Mouse (Mus musculus) spleen, adult 18-20 months (tissue): ENCODE data around the gene Spp1.

ENCODE experiments used
- DNase-seq, 2 experiments: peaks; one replicate each; pipeline ENCODE4 v3.0.0; 2022; ENCODE audit warnings: mixed read lengths in 2 of 2

The Spp1 gene

DNA sequence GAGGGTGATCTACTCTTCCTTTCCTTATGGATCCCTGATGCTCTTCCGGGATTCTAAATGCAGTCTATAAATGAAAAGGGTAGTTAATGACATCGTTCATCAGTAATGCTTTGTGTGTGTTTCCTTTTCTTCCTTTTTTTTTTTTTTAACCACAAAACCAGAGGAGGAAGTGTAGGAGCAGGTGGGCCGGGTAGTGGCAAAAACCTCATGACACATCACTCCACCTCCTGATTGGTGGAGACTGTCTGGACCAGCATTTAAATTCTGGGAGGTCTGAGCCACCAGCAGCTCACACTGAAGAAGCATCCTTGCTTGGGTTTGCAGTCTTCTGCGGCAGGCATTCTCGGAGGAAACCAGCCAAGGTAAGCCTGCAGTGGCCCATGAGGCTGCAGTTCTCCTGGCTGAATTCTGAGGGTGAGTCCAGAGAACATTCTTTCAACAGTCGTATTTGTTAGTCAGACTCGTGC is at the start of gene Spp1:
Spp1 (plus strand) TSS at position 284 of the 467 bp plus-strand sequence.
- no peak for DNase-seq

DNA sequence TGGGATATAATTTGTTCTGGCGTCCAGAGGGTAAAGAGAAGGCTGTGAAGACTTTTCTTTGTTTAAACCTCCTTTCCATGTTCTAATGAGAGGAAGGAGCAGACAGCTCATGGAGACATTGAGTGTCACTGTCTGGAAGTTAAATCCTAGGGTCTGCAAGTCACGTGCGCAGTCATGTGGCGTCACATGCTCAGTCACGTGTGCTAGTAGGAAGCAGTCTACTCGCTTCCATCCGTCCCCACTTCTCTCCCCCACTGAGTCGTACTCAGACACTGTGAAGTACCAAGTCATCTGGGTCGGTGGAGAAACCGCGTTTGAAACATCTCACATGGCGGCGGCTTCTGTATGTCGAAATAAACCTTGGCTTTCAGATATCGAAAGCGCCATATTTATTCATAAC is 49.4 kb upstream of the Spp1 start:
- DNase-seq, result no peak

DNA sequence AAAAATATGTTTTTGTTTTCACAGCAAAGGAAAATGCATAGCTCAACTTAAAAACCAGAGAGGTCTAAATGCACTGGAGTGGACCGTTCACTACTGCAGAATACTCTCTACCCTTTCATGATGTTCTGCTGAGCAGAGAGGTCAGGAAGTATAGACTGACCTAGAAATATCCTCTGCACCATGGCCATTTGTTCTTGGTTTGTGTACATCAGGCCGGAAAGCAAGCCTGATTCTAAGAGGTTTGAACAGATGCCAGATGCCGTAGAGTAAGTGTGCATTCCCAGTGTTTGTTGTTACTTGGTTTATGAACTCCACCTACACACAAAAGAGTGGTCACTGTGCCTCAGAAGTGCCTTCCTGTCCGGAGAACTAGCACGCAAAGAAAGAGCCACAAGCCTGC is 48.0 kb upstream of the Spp1 start:
- no peak for DNase-seq

DNA sequence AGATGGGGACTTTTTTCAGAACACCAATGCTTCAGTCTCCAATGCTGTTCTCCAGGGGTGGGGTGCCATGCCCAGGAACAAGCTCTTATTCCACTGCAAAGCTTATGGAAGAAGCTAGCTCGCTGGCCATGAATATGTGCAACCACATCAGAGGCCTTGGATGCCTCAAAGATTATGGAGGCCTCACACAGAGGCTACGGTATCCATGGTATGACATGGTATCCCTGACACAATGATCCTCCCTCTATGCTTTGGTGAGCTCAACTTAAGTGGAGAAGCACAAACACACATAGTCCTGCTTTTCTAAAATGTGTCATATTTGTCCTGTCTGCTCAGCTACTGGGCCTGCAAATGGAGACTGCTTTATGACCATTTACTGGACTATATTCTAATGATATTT is 44.0 kb upstream of the Spp1 start:
- no peak for DNase-seq

DNA sequence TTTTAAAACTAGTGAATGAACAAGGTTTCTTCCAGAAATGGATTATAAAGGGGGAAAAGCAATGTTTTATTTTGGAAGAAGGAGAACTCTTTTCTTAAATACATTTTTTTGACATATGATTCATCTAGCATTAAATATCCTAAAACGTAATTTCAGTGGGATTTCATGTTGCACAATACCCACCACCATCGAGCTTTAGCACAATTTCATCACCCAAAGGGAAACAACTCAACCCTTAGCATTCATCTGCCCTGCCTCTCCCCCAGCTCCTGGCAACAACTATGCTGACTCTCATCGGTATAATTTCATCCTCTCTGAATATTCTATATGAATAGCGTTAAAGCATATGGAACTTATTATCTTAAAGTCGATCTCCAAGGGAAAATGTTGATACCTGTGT is 42.1 kb upstream of the Spp1 start:
- DNase-seq, result no peak

DNA sequence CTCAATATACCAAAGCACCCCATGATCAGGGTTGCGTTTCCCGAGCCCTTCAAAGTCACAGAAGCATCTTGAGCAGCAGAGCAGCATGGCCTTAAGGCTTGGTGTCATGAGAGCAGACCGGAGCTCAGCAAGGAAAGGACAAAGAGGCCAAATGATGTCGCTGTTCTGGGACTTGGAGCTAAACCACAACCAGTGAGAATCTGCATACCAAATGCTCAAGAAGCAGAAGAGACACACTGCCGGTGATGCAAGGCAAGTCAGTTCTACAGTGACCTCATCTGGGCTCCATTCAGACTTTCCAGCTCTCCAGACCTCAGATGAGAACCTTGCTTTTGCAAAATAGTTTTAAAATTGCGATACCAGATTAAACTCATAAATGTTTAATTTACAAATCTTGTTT is 38.6 kb upstream of the Spp1 start:
- no peak for DNase-seq

DNA sequence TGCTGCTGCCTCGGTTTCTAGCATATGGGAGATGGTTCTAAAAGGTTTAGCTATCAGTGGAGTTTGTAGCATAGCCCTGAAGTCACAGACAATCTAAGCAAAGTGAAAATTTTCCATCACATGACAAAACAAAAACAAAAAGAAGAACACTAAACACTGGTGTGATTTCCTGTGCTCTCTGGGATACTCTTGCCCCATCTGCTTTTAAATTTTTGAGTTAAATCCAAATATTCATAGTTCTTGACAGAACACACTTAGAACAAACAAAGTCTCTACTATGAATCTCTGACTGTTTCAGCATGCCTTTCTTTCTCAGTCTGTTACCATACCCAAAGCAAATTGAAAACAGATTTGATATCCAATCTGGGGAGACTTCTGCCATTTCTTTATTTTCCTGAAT is 36.9 kb upstream of the Spp1 start:
- no peak for DNase-seq

DNA sequence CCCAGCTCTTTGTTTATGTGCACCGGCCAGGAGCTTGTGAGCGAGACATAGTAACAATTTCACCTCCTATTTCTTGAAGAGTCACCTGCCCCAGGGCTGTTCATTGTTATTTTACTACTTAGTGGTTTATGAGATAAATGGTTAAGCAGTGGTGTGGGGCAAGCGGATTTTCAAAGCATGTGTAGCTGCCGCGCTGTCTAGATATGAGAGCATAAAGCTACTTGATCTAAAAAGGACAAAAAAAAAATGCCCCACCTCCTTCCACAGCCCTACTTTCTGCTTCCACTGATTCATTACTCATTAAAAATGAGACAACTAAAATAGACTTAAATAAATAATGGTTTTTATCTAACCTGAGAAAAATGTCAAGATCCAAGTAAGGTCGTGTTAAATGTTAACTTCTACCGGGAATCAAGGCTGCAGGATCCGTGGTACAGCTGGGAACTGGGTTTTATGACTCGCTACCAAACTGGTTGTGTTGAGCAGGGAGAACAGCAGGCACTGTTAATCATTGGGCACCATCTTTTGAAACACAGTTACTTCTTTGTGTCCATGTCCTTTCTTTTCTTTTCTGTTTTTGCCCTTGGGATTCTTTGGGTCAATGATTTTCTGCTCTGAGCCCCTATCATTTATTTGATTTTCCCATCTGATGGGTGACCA is 35.5 kb upstream of the Spp1 start:
- DNase-seq, result no peak

DNA sequence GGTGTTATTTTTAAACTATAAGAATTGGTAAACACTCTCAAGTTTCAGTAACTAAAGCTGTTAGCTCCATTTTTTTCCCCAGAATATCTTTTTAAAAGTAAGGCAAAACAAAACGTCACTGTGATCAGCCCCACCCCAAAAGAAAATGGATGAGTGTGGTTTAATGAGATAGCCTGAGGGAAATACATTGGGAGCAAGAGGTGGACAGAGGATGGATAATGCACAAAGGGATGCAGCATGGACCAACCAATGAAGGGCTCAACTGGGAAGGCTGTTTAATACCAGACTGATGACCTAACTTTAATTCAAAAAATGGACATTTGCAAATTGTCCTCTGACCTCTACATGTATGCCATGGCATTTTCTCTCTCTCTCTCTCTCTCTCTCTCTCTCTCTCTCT is 34.9 kb upstream of the Spp1 start:
- DNase-seq, result no peak

DNA sequence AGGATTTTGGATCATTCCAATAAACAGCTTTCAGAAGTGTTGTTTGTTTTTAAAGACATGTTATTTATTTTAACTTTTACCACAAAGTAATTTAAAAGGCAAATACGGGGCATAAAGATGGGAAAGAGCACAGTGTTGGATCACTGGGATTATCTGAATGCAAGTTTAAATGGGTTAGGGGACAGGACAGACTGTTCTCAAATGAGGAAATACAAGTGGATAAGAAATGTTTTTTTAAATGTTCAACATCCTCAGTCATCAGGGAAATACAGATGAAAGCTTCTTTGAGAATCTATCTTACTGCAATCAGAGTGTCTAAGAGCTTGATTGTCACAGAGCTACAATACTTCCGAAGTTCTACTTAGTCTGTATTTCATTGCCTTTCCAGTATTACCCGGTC is 32.3 kb upstream of the Spp1 start:
- no peak for DNase-seq

DNA sequence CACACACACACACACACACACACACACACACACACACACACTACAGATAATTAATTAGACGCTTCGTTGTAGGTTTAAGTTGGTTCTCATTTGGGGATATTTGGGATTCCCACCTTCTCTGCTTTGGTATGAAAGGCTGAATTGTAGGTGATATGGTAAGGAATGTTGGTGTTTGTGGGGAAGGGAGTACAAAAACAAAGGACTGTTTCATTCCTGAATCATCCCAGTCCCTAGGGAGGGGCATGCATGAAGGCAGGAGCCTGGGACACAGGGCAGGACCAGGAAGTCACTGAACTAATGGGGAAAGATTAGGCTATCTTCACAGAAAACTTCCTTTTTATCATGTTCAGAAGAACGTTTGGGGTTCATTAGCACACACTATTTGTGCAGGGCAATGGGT is 31.6 kb upstream of the Spp1 start:
- no peak for DNase-seq

DNA sequence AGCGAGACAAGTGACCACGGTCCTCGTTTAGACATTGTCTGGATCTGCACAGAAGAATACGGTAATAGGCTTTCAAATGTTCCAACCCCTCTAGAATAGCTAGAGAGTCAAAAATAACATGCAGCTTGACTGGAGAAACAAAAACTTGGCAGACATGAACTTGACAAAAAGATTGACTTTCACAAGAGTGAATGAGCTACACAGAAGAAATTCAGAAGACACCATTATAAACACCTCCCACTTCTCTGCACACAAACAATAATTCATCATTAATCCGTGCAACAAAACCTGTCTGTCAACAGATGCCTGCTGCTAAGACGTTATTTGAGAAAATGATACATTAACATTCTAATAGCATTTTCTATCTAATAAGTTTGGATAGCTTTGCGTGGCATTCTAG is 30.4 kb upstream of the Spp1 start:
- DNase-seq, result no peak

DNA sequence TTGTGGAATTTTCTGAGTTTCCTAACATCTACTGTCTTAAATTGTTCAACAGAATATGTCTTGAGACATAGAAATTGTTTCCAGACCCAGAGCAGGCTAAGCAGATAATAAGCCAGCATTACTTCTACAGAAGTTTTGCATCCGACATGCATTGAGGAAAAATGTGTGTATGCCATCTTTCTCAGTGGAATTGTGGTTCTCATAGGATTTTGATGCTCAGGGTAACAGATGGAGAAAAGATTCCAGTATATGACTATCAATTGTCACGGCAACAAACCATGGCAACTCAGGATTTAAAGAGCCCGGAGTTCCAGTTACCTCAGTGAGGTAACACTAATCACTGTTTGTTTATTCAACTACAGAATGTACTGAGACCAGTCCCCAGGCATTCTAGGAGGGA is 29.9 kb upstream of the Spp1 start:
- DNase-seq, result no peak

DNA sequence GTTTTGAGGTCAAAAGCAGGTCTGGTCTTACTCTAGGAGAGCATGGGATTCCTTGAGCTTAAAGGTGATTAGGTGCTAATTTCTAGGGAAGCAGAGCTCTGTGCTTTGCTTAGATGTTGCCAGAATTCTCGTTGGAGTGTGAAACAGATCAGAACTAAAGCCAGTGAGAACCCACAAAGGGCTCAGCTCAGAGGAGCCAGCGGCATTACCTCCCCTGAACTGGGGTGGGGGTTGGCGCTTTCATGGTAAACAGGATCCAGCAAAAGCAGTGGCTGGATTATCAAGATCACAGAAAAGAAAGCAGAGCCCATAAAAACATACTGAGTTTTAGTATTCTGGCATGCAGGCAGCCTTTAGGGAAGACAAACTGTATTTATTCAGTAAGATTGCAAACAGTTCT is 28.2 kb upstream of the Spp1 start:
- DNase-seq, result no peak

DNA sequence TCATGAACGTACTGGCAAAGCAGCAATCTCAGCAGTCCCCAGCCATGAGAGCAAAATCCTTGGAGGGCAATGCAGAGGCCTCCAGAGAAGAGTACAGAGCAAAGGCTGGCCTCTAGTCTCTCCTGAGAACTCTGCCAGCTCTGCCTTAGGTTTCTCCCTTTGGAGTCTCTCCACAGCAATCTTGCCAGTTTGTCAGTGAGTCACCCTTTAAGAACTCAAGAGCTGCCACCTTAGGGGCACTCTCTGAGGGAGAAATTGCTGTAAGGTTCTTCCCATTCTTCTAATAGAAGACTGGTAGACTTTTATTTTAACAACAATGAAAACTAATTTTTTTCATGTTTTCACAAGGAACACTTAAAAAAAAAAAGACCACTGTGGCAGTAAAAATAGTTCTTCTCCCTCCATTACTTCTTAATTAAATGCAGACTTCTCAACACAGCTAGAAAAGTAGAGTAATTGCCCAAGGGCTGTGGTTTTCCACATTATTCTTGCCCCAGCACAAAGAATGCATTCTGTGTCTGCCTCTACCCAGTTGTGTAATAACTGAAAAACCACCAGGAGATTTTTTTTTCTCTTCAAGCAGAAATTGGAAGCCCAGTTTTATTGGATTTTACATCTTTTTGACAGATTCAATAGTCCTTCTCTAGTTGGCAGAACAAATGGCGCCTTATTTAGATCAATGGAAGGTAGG is 27.2 kb upstream of the Spp1 start:
- no peak for DNase-seq

DNA sequence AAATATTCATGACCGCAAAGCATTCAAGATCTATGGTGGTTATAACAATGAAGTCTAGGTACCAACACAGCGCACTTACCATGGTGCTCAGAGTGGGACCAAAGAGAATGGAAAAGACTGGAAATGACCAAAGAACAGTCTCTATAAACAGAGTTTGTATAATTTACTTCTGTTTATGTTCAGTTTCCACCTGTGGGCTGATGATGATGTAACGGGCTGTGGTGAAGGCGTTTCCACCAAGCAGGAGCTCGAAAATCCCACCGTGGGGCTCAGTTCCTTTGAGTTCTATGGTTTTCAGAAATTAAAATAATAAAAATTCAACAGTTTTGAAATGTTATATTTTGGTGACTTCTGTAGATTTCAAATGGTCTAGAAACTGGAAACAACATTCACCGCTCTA is 26.4 kb upstream of the Spp1 start:
- no peak for DNase-seq

DNA sequence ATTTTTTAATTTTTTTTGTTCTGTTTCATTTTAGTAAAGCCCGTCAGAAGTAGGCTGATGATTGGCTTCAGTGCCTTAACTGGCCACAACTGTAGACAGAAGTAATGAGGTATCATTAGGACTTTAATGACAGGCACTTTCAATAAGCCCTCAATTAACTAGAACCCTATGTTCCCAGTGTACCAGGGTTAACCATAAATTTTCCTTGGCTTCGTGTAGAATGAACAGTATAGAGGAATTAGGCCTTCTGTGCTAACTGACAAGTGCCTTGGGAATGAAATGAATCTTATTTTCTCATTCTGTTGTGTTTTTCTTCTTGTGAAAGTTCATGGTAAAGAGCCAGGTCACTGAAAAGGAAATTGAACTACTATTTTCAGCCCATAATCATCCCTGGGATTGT is 18.9 kb upstream of the Spp1 start:
- no peak for DNase-seq

DNA sequence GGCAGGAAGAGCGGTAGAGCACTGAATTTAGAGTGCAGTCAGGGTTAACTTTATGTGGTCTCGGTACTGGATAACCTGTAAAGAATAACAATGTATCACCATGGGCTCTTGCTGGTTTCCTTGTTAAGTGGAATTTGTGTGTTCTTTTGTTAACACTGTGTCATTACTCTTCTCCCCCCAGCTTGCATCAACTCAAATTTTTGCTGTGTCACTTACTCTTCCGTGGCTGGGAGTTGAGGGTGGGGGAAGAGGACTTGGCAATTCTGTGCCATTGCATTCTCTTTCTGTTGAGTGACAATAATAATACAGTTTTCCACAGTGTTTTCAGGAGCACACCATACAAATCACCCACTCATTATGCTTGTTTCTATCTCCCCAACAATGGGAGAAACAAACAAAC is 17.9 kb upstream of the Spp1 start:
- DNase-seq, result no peak

DNA sequence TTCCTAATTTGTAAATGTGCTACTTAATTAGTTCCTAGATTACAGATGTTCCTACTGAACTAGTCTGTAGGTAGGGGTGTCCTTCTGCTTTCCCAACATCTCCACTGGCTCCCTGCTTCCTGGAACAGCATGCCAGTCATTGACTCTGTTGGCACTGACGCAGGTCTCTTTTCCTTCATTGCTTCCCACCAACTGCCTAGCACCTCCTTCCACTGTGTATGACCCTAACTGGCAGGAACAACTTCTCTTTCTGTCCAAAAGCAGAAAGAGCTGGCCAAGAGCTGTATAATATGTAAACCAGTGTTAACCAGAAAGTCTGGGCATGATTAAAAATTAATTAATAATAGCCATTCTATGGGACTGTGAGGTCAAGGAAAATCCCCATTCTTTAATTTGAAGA is 17.2 kb upstream of the Spp1 start:
- DNase-seq, result no peak

DNA sequence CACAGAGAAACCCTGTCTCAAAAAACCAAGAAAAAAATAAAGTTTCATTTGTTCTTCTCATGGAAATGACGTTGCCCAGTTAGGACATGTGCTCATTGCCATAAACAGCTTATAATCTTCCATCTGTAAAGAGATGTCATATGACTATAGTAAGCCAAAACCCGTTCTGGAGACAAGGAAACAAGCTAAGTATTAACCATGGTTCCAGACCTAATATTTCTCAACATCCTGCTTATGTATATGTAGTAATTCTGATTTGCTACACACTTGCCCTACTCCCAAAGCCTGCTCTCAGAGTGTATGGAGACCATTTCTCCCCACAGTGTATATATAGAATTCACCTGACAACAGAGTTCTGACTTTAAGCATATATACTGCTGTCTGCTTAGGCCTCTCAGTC is 12.9 kb upstream of the Spp1 start:
- DNase-seq, result no peak

DNA sequence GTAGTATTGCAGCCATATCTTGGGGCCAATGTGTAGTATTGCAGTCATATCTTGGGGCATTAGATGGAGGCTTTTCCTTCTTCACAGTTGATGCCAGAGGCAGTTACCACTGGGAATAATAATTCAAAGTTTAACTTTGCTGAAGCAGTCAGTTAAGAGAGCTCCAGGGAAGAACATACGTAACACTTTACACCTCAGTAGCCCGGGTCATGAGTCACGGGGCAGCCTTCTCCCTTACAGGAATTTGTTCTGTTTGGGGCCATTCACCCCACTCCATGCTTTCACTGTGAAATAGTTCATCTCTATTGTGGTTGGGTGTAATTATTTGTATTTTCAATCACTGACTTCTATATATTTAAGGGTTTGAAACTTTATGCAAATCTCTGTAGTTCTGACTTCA is 11.1 kb upstream of the Spp1 start:
- no peak for DNase-seq

DNA sequence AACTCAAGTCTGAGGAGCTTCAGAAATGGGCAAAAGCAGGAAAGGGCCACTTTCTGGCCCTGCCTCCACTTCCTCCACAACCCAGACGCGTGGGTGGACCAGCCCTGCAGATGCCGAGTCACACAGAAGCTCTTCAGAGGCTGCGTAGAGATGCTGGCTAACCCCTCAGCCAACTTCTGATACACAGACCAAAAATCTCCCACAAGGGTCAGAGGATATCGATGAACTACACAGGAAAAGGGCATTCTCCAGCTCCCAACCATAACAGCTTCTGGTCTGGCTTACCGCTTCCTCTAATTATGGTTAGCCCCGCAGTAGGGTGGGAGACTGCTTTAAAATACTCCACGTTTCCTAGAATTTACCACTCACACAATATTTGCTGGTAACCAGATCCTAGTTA is 9.0 kb upstream of the Spp1 start:
- DNase-seq, result peak in 1 of 2 experiments; percentile 4

DNA sequence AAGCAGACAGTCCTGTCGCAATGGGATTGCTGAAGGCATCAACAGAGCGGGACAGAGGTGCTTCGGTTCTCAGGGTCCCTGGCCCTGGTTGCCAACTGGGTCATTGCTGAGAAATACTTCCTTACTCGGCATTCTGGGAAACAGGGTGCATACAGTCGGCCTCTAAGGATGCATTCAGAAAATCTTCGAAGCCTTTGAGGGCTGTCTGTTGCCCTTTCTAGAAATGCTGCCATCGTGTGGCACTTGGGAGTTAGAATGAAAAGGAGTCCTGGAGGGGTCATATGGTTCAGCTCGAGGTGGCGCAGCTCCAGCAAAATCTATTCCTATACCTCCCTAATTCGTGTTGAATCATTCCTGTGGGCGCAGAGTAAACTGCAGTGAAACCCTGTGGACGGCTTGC is 2.0 kb upstream of the Spp1 start:
- DNase-seq, result peak in 1 of 2 experiments; percentile 5

DNA sequence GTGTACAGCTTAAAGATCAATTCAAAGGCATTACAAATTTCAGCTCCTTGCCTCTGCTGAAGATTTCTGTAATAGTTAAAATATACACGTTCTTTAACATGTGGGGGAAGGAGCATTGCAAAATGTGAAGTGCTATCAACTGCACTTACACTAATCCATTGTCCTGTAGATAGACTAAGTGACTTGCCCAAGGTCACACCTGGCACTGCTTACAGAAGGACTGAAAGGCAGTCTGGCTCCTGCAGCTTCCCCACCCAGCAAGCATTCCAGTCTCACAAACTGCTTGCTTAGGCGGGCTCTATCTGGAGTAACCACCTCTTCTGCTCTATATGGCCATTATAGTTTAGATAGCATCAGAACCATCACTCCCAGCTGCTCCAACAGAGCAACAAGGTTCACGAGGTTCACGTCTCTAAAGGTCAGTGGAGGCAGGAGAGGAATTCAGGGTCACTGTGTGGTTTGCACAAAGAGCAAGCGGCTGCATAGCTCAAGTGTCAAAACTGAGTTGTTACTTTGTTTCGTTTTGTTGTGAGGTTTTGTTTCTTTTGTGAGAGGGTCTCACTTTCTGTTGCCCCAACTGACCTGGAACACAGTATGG is 851 bp upstream of the Spp1 start:
- DNase-seq, result no peak
